Mouse (Mus musculus): ENCODE results near the gene Cacng2. TPM values are rescaled to one million over a fixed set of nuclear protein-coding genes. Genes with fewer than 3 reads are reported as not detected.
"Not testable (repeated sequence)": the region's sequence is repeated elsewhere in the genome, so short reads cannot be mapped to it uniquely, and the experiment has no call there.

Gene Cacng2
- total RNA-seq, 4 experiments from 2014 or later = 45.3 to 47.1 (median 46.5) TPM

DNA sequence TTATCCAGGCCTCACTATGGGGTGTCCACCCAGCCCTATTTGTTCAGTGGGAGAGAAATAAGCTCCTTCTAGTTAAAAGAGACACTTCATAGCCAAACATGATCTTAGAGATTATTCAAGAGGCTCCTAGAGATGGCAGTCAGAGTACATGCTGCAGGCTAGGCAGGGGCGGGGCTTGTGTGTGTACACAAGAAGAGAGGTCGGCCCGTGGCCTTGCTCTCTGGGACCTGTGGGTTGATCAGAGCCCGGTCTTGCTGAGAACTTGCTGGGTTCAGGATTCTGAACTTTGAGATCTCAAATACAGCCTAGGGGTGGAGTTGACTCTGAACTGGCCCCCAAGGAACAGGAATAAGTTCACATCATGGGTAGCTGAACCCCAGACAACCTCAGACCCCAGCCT lies 95.6 kb downstream of the Cacng2 start:
- no peak for DNase-seq (ENCODE audit: low spot score in 2 of 2)

DNA sequence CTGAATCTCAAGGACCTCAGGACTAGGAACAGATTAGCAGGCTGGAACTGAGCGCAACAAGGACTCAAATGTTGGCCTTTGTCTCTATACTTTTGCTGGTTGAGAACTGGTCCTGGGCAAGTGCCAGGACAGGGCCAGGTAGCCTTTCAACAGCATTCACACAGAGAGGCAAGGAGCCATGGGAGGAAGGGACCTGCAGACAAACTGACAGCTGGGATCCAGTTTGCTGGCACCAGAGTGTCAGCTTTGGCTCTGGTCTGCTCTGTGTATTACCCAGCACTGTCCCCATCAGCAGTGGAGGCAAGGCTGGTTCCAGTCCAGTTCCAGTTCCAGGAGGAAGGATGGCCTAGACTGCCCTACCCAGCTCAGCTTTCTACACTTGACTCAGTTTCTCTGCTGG lies 105.8 kb downstream of the Cacng2 start:
- DNase-seq (ENCODE audit: low spot score in 2 of 2) = no peak

DNA sequence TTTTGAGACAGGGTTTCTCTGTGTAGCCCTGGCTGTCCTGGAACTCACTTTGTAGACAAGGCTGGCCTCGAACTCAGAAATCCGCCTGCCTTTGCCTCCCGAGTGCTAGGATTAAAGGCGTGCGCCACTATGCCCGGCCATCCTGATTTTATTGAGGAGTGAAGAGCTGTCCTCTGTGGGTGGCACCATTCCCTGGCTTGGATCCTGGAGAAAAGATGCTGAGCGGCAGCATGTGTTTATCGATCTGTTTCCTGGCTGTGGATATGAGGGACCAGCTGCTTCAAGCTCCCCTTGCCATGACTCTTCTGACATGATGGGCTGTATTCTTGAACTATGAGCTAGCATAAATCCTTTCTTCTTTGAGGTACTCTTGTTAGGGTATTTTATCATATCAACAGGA lies 111.6 kb downstream of the Cacng2 start:
- DNase-seq (ENCODE audit: low spot score in 2 of 2) = not testable (repeated sequence)

- no peak for DNase-seq (ENCODE audit: low spot score in 2 of 2)
Observed at GRCm38 (mm10) chr15:78003929-78004328, 115.9 kb downstream of the Cacng2 start.

GRCm38 (mm10) chr15:78001400-78001799 lies 118.4 kb downstream of the Cacng2 start:
- DNase-seq (ENCODE audit: low spot score in 2 of 2) = no peak

DNA sequence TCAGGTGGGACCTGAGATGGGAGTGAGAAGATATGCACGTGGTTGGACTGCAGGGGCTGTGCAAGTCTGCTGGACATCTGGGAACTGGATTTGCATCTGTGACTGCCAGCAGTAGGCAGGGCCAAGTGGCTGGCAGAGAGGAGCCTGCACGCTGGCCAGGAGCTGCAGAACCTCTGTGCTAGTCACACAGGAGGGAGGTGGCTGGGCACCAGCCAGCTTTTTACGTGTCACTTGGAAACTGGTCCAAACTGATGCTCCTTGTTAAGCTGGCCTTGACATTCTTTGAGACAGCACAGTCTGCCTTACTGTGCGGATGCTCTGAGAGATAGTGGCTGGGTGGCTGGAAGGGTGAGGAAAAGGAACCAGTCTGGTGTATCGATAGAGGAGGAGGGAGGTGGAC lies 131.3 kb downstream of the Cacng2 start:
- no peak for DNase-seq (ENCODE audit: low spot score in 2 of 2)

- no peak for DNase-seq (ENCODE audit: low spot score in 2 of 2)
Observed at GRCm38 (mm10) chr15:77983391-77983790, 136.4 kb downstream of the Cacng2 start.

DNA sequence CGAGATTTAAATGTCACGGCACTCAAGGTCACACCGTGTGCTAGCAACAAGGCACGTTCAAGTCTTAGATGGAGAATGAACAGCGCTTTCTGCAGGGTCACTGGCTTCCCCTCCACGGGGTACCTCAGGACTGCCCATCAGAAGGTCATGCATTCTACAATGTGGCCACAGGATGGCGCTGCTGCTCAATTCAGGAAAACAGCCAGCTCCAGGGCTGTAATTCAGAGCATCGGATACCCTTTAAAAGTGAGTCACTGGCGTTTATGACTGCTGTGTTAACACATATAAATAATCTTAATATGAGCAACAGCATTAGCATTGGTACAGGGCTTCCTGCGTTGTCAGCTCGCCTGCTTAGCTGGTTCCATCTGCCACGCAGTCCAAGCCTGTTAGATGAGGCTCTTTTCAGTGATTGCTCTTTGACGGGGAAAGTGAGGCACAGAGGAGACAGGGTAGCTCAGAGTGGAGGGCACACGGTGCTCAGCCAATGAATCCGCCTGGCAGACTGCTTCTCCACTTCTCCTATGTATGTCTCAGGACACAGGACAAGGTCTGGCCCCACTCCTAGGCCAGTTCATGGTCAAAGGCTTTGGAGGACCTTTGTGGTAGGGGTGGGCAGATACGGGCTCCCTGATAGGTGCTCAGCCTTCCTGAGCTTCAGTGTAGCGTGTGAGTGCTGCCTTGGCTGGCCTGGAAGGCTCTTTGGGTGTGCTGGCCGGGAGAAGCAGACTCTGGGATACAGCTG lies 137.5 kb downstream of the Cacng2 start:
- peak; percentile 44 to 82 for DNase-seq (ENCODE audit: low spot score in 2 of 2)

- DNase-seq (ENCODE audit: low spot score in 2 of 2) = no peak
Observed at GRCm38 (mm10) chr15:77981181-77981680, 138.6 kb downstream of the Cacng2 start.

- peak; percentile 43 to 75 for DNase-seq (ENCODE audit: low spot score in 2 of 2)
Observed at GRCm38 (mm10) chr15:77979427-77979865, 140.4 kb downstream of the Cacng2 start.

GRCm38 (mm10) chr15:77977663-77978062 lies 142.2 kb downstream of the Cacng2 start:
- no peak for DNase-seq (ENCODE audit: low spot score in 2 of 2)

DNA sequence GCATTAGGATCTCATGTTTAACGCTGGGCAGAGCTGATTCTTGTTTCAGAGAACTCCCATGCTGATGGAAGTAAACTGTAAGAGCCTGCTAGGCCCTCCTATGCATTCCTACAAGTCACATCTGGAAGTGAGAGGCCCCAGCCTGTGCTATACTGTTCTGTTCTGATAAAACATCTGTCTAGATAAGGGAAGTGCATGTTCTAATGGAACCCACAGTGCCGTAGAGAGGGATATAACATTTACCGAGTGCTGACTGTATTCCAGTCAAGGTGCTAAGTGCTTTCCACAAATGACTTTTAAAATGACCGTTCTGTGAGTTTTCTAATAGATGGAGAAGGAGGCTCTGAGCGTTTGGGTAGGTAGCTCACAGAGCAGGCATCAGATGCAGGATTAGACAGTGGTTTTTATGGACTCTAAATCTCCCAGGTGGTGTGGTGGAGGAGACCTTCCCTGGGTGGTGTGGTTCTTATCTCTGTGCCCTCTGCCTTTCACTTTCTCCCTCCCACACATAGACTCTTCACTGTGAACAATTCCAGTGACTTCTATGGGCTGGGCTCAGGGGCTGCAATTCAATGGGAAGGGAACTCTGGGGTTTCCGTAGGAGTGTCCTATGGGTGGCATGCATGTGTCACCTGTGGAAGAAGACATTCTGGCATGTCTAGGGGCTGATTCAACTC lies 145.5 kb downstream of the Cacng2 start:
- no peak for DNase-seq (ENCODE audit: low spot score in 2 of 2)

DNA sequence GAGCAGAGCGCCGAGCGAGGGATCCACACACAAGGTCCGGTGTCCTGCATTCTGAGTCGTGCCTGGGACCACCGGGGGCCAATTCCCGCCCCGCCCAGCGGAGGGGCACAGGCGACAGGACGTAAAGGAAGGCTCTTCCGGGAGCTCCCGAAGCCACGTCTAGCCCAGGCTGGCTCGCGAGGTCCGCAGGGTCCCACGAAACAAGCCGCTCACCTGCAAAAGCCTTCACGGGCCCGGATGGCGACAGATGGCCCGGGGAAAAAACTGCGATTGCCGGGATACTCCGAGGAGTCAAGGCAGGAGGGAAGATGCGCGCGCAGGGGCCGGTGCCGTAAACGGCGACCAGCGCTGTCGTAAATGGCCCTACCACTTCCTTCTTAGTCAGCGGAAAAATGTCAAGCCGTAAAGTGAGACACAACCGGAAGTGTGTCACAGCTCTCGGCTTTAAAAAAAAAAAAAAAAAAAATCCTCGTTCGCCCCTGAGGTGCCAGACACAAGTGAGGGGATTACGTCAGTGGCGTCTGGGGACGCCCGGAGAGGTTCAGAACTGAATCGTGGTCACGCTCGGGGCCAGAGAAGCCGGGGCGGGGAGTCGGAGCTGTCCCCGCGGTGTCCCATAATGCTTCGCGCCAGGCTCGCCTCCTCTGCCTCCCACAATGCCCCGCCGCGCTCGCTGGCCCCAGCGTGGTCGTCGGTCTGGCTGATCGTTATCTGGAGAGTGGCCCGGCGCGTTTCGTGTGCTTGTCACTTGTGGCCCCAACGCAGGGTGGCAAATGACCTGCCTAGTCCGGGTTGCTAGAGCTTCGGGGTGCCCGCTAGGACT lies 149.1 kb downstream of the Cacng2 start, which contains the start of gene Eif3d:
Gene Eif3d, minus strand, starts transcription at position 344 of the 823 bp plus-strand sequence.
- peak; percentile 97 to 100 for DNase-seq (ENCODE audit: low spot score in 2 of 2)

DNA sequence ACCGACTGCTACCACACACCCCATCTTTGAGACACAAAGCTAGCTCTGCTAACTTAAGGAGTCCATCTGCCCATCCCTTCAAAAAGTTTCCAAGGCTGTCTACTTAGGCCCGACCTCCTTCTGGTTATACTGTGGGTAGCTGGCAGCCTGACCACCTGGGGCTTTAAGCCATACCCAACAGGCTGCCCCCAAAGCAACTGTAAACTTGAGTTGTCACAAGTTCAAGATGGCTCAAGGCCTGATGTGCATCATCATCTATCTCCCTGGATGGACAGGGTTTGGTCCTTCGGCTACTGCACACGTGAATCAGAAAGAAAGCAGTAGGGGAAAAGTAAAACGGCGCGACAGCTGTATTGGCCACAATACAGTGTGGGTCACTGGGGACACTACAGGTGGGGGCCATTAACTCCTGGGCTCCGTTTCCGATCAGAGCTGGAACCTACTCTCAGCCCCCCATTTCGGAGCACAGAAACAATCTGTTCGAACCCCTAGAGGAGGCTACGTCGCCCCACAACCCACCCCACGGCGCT lies 149.8 kb downstream of the Cacng2 start:
- DNase-seq (ENCODE audit: low spot score in 2 of 2) = no peak

- no peak for DNase-seq (ENCODE audit: low spot score in 2 of 2)
Observed at GRCm38 (mm10) chr15:77965117-77965528, 154.7 kb downstream of the Cacng2 start.

DNA sequence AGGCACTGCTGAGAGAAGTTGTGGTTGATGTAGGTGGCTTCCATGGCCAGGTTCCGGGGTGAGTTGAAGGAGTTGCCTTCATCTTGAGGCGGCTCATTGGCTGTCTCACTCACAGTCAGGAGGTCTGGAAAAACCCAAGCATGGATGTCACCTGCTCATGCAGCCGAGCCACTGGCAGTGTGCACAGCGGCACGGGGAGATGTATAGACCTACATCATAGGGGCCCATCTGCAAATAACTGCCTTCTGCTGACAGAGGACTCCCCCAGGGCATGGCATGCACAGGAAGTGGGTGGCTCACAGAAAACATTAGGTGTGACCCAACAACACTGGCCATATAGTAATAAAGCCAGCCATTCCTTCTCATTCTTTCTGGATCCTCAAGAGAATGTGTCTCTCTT lies 157.4 kb downstream of the Cacng2 start:
- DNase-seq (ENCODE audit: low spot score in 2 of 2) = no peak

DNA sequence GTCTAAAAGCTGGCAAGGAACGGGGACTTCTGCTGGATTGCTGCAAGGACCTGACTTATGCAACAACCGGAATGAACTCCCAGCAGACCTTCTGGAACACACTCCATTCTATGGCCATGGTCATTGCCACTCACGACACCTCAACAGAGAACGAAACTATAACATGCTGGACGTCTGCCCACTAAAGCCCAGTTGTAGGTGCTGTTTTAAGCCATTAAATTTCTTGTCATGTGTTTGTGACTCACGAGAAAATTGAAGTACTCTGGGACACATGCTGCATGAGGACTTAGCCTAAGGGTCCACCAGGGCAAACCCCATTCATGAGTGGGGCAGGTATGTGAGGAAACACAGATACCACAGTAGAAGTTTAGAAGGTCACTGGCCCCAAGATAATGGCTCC lies 159.1 kb downstream of the Cacng2 start:
- no peak for DNase-seq (ENCODE audit: low spot score in 2 of 2)

- no peak for DNase-seq (ENCODE audit: low spot score in 2 of 2)
Observed at GRCm38 (mm10) chr15:77958071-77958470, 161.8 kb downstream of the Cacng2 start.

- no peak for DNase-seq (ENCODE audit: low spot score in 2 of 2)
Observed at GRCm38 (mm10) chr15:77957625-77958024, 162.2 kb downstream of the Cacng2 start.

DNA sequence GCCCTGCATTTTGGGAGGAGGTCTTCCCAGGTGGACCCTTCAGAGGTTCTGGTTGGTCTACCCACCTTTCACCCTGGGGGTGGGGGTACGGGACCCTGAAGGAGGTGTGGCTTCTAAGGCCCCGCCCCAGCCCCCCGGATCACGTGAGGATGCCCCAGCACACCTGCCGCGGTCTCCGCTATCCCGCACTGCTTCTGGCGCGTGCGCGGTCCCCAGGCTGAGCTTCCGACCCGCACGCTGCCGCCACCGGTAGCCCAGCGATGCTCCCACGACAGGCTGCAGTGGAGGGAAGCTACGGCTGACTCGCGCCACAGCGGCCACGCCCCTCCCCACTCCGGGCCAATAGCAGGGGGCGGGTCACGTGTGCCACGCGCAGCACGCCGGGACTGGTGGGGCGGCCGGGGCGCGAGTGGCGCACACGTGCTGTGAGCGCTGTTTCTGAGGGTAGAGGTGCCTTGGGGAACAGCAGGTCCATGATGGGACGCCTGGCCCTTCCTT lies 163.4 kb downstream of the Cacng2 start, which contains the start of gene Foxred2:
Gene Foxred2, minus strand, starts transcription at position 319 of the 498 bp plus-strand sequence.
- peak; percentile 76 to 89 for DNase-seq (ENCODE audit: low spot score in 2 of 2)
